Mouse (Mus musculus) urinary bladder, adult 2 months (tissue): ENCODE data around the gene Arl4d. TPM values are rescaled to one million over a fixed set of nuclear protein-coding genes. Genes with fewer than 3 reads are reported as not detected.

Source experiments
- DNase-seq: peaks from one replicate; pipeline ENCODE4 v3.0.0; 2022; ENCODE audit warnings: low spot score
- polyA plus RNA-seq: library from polyadenylated mRNA; depleted of rRNA; stranded (reverse); fragments of >200 nt; gene quantifications from 2 replicates; pipeline ENCODE4 v1.2.3, GENCODE M21; 2012

Gene Arl4d
- polyA plus RNA-seq, 1 experiment: 52.2 TPM

DNA sequence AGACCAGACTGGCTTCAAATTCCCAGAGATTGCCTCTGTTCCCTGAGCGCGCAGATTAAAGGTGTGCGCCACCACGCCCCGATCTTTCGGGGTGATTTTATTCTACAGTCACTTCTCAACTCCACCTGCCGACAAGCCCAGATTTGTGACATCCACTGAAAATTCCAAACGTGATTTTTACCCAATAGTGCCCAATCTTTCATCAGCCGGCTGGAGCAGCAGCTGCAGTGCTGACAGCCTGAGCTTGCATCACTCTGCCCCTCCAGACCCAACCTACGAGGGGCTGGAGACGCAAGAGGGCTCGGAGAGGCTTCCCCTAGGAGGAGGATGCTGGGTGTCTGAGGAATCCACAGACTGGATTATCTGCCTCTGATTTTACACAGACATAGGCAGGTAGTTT is 12.3 kb downstream of the Arl4d start:
- DNase-seq: no peak

DNA sequence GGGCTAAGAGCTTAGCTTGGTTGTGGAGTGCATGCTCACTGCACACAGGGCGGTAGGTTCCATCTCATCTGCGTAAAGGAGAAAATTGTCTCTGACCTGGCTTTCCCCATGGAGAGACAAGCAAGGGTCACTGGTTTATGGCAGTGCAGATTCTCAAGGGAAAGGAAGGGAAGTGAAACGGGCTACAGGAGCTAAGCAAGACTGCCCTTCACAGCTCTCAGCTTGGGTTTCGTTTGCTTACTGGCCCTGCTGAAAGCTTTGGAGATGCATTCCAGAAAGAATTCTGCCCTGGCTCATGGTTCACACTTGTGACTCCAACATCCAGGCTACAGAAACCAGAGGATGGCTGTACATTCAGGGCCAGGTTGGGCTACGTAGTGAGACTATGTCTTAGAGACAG is 13.4 kb downstream of the Arl4d start:
- no peak for DNase-seq

DNA sequence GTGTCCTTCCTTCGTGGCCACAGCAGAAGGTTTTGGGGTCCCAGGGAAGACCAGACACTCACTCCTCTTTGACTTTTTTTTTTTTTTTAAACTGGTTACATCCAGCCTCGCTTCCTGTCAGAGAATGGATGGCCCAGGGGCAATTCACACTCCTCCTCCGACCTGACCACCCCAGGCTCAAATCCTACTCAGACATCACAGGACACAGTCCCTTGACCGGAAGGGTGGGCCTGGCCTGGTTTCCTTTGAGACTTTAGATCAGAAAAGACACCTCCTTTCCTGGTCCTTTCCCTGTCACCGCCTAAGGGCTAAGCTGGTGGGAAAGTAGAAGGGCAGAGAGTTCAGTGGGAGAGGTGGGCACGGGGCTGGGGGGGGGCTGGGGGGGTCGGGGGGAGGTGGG is 14.6 kb downstream of the Arl4d start:
- DNase-seq: no peak

DNA sequence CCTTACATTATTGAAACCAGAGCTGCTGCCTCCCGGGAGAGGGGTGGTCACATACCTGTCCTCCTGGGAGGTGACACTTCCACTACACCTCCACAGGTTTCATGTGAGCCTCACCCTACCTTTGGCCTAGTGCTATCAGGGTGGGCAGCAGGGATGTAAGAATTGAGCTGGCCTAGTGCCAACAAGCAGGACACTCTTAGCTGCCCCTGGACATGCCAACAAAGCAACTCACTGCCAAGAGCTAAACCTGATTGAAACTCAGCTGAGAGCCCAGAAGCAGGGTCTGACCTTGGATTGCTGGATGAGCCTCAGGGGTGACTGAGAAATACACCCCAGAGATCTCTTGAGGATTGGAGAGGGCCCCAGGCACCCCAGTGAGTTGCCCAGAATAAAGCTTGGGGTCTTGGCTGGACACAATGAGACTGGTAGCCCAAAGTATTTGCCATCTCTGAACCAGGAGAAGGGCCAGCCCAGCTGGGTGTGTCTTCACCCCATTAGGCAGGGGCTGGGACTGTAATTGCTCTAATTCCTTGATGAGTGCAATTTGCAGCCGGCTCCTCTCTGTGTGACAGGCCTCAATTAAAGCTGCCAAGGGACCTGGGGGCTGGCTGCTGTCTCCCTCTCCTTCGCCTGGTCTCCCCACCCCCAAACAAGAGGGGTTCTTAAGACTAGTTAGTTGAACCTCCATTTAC is 15.4 kb downstream of the Arl4d start:
- no peak for DNase-seq

DNA sequence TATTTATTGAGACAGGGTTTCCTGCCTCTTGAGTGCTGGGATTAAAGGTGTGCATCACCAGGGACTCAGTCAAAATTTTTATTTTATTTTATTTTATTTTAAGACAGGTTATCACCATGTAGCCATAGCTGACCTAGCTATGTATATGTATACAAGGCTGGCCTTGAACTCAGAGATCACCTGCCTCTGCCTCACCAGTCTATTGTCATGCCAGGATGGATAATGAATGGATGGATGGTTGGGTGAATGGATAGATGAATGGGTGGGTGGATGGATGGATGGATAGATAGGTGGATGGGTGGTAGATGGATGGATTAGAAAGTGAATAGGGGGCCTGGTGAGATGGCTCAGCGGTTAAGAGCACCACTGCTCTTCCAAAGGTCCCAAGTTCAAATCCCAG is 16.6 kb downstream of the Arl4d start:
- DNase-seq: no peak

DNA sequence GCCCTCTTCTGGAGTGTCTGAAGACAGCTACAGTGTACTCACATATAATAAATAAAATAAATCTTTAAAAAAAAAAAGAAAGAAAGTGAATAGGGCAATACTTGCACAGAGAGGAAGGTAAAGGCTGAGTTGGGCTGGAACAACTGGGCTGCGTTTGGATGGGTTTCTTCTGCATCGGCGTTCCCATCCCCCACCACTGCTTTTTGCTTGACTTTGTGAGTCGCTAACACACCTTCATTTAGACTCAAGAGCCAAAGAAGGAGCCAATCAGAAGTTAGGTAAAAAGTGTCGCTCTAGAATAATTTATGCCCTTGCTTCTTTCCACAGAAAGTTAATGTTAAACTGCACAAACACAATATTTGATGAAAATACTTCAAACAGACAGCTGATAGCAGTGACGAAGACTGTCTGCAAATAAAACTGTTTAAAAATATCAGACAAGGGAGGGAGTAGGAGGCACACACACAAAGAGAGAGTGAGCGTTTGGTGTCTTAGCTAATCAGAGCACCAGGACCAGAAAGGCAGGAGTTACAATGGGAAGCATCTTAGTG is 17.1 kb downstream of the Arl4d start:
- no peak for DNase-seq

DNA sequence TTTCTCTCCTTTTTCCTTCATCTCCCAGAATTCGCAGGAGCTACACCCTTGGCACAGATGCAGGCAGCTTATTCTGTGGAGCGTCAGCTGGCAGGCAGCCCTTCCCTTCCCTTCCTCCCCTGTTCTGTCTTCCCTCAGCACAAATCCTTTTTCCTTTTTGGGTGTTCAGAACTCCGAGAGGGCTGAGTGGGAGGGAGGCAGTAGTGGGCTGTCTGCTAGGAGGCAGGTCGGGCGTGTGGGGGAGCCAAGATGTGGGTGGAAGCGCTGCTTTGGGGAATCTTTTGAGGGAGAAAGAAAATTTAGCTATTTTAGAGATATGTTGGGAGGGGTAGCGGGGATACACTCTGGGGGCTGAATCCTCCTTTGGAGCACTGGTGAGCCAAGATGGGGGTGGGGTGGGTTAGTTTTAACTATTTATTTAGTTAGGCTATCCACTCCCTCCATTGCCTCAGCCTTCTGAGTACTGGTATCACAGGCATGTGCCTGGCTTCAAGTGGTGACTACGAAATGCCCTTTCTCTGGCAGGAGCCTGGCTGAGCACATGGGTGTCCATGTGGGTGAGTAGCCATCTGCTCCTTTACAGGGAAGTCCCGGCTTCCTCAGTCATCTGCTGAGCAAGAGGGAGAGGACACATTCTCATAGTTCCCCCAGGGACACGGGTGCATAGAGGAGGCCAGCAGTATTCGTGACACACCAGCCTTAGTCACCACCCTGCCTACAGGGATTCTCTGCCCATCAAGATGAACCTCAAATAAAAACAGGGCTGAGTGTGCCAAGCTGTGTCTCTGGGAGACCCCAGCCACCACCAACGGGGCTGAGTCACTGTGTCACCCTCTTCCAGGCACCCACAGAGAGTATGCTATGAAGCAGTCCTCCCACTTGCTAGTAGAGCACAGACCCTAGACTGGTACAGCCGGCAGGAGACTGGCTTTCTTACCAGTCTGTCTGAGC is 22.3 kb downstream of the Arl4d start:
- peak; percentile 46 for DNase-seq

DNA sequence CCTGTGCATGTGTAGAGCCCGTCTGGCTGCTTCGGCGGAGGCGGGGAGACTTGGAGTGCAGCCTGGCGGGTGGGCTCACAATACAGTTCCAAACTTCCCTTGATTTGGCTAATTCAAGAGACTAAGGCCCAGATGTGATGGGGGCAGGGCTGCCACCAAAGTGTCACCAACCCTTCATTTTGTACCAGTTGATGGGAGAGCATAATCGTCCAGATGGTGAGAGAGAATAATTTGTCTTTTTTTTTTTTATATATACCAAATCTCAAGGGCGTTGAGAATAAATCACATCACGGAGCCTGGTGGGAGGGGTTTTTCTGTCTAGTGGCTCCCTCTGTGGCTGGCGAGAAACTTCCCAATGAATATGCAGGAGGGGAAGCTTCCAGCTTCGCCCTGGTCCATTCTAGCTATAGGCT is 24.4 kb downstream of the Arl4d start:
- no peak for DNase-seq

DNA sequence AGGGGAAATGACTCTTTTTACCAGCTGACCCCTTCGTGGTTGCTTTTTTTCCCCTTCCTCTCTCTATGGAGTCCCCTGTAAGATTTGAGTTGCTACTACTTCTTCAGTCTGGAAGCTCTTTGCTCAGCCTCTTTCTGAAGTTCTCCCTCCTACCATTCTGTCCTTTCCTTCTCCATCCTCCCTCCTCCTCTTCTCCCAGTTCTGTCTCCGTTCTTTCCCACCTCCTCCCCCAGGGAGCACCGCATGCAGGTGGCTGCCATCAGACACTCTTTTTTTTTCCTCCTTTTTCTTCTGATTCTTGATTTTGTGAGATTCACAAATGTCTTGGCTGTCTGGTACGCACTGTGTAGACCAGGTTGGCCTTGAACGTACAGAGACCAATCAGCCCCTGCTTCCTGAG is 25.0 kb downstream of the Arl4d start:
- no peak for DNase-seq

DNA sequence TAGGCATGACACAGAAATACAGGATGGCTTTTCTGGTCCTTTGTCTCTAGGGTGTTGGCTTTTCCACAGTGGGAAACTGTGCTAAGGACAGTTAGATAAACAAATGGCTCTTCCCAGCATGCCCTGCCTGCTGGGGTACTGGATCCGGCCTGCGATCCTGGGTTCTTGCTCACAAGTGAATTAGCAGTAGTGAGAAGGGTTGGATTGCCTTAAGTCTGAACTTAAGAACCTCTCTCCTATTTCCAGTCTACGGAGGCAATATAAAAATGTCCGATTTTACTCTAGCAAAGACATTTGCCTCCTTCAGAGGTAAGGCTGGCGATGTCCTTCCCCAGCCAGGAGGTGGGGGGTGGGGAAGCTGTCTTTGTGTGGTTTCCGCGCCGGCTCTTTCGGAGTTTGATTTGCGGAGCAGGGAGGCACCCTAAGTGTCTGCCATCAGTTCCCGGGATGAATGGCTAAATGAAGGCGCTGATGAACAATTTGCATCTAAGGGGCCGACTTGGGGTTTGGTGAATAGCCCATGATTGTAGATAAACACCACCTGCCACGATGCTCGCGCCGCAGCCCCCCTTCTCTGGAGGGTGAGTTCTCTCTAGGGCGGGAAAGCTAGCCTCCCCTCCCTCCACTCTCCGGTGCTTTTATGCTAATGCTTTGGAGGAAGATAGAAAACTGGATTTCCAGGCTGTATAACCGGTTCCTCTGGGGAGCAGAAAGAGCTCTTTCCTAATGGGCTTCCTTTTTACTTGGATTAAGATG is 30.7 kb downstream of the Arl4d start:
- DNase-seq: no peak

DNA sequence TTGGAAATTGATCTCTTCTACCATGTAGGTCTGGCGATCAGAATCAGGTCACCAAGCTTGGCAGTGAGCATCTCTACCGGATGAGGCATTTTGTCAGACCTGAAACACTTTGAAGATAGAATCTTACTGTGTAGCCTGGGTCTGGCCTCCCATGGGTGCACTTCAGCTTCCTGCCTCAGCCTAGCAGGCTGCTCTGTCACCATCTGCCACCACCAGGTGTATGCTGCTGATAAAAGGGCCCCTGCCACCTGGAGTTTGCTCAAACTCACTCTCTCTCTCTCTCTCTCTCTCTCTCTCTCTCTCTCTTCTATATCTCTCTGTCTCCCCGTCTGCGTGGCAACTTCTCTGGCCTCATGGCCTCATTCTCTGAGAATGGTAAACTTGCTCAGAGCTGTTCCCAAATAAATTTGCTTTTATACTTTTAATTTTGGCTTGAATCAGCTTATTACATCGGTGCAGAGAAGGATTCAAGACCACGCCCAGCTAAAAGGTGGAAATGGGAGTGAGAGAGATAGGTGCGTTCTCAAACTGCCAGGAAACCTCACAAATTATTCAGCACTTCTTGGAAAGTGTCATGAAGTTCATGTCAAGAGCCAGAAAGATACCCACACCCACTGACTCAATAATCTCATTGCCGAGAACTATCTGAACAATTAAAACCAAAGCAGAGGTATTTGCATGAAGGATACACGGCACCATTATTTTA is 32.0 kb downstream of the Arl4d start:
- no peak for DNase-seq

DNA sequence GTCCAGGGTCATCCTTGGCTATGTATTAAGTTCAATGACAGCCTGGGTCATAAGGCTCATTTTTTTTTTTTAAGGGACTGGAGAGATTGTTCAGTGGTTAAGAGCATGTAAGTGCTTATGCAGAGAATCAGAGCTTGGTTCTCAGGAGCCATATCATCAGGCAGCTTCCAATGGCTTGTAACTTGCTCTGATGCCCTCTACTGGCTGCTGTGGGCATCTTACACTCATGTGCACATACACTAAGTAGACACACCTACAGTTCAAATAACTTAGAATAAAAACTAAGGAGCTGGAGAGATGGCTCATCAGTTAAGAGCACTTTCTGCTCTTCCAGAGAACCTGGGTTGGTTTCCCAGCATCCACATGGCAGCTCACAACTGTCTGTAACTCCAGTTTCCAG is 32.8 kb downstream of the Arl4d start:
- DNase-seq: no peak

DNA sequence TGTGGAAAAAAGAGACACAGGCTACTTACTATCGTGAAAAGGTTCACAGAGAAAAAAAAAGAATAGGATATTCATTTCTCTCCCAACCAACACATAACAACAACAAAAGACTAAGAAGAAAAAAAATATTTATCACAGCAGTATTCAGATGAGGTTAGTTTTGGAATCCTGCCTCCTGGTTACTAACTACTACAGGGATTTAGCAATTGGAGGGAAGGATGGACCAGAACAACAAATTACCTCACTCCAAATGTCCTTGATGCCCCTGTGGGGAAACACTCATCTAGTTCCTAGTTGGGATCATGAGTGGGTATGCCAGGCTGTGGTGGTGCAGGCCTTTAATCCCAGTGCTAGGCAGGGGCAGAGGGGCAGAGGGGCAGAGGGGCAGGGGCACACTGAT is 34.2 kb downstream of the Arl4d start:
- DNase-seq: no peak

DNA sequence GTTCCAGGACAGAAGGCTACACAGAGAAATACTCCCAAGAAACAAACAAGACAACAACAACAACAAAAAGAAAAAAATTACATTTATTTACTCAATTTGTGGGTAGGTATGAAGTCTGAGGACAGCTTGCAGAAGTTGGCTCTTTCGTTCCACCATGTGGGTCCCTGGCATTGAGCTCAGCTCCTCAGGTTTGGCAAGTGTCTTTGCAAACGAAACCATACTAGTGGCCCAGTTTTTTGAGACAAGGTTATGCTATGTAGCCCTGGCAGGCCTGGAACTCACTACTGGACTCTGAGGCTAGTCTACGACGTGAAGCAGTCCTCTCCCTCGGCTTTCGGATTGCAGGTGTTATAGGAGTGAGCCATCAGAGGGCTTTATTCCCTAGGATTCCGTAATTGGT is 34.6 kb downstream of the Arl4d start:
- no peak for DNase-seq

DNA sequence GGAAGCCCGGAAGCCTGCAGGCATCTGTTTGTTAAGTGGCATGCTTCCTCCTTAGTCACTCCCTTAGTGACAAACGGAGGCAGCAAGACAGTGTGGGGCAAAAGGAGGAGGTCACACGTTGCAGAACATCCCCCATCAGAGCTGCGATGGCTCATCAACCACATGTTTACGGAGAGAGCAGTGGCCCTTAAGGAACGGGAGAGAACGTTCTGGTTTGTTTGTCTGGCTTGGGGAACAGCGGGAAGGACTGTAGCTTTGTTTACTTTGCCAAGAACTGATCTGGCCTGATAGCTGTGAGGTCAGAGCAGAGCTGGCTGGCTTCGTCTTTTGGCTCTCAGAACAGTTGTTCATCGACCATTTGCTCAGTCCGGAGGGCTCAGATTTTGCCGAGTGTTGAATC is 35.1 kb downstream of the Arl4d start:
- no peak for DNase-seq

DNA sequence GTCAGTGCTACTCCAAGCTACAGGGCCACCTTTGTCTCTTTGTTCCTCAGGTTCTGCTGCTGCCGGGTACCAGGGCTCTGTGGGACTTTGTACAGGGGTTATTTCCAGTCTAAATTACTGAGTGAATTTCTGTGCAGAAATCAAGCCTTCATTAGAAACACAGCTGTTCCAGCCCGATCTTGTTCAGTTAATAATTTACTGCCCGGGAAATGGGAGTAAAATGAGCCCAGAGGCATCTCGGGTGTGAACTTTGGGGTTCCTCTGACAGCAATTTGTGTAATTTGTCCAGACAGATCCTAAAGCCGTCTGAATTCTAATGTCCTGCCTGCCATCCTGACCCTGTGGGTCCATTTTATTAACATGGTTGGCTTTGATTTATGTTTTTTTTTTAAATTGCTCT is 38.7 kb downstream of the Arl4d start:
- no peak for DNase-seq

DNA sequence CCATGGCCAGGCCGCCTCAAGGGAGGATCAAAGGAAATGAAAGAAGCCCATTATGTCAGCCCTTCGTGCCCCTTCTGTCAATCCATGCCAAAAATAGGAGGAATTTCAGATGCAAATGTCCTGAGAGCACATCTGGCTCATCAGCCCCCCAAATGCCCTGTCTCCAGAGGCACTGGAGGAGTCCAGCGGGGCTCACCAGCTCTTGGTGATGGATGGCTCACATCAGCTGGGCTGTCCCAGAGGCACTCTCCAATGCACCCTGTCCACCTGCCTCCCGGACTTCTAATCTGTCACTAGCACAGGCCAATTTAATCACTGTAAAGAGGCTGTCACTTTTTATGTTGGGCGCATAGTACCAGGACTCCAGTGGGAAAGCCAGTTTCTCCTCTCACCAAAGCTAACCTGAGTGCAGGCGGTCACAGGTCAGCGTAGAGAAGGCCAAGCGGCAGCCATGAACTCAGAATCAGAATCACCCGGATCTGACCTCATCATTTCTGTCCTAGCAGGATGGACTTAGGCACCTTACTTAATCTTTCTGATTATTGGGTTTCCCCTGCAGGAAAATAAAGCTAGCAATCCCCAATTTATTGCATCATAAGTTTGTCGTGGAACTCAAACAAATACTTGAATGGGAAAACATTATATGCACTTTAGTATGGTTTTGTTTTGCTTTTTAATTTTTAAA is 41.6 kb downstream of the Arl4d start:
- no peak for DNase-seq

DNA sequence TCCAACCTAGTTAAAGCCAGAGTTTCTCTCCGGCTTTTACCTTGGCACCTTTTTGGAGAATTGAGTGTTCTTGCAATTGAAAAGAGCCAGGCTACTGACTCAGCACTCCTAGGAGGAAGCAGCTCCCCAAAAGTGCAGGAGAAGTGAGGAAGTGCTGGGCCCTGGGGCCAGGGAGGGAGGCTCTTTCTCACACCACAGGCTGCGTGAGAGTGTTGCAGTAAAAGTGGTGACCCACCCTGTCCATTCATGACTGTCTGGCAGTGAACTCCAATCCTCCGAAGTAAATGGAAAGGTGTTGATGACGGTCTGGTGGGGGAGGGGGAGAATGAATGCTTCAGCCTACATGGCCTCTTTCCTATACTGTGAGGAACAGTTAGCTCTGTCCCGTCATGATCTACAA is 43.1 kb downstream of the Arl4d start:
- no peak for DNase-seq

DNA sequence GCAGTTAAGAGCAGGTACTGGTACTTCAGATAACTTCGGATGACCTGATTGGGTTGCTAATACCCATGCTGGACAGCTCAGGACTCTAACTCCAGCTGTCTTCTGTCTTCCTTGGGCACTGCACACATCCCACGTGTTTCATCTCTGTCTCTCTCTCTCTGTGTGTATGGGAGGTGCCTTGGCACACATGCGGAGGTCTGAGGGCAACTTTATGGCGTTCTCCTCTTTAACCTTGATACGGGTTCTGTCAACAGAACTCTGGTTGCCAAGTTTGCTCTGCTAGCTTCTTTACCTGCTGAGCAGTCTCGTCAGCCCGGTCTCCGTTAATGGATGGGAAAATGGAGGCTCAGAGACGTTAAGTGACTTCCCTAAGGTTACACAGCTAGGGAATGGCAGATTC is 47.5 kb downstream of the Arl4d start:
- no peak for DNase-seq

DNA sequence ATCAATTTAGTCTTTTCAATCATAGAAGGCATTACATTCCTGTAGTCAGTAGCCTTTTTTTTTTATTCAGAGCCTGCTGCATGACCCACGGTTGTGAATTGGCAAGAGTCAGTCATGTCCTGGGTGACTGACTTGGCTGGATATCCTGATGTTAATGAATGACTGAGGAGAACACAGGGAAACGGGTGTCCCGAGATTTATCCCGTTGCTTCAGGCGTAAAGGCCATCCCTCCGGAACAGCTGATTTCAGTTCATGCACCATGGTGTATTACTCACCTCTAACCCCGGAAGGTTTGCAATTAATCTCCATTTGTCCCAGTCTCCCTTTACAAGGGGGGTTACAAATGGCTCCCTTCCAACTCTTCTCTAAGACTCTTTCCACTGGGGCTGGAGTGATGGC is 48.7 kb downstream of the Arl4d start:
- DNase-seq: no peak
